Mouse (Mus musculus): ENCODE results near the gene Nrgn.

- TF ChIP-seq CTCF (IDR thresholded peaks at IDR 0.05; ENCODE audit: low read depth), result peak; percentile 38; the same call in 1 of the 2 replicates
- no peak for TF ChIP-seq EP300 (IDR thresholded peaks at IDR 0.05; ENCODE audit: low read depth)
These were observed 48.4 kb downstream of the Nrgn start for GRCm38 (mm10) chr9:37504348-37504747.
